Mouse (Mus musculus): Measurements from ENCODE around the gene Ahsg. TPM values are rescaled to one million over a fixed set of nuclear protein-coding genes. Genes with fewer than 3 reads are reported as not detected.

The Ahsg gene
- polyA plus RNA-seq, 1 experiment from 2014 or later = not detected

DNA sequence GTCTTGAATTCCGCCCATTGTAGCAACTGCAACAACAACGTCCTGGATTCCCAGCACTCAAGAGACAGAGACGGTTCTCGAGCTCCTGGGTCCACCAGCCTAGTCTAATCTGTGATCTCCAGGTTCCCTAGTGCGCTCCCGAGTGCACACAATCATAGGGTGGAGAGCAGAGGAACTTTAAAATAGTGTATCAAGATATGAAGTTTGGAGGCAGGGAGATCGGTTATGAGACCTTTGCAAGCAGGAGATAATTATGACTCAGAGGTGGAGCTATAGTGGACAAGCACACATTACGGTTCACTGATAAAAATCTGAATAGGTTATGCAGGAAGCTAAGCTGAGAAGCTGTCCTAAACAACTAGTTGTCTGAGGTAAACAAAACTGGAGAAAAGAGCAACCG, 34.3 kb upstream of the Ahsg start:
- Histone ChIP-seq H3K27me3 (ENCODE audit: control insufficient read depth, insufficient read depth, low read length) (no peaks in the 10 kb centered on the region), H3K36me3 (replicated peaks; ENCODE audit: control insufficient read depth, insufficient read depth, low read depth, low read length) (no peaks in the 10 kb centered on the region), H3K4me3 (ENCODE audit: low read depth, low read length) (peak overlapping the region; percentile 51), H3K4me2 (ENCODE audit: low read depth, low read length) (peak overlapping the region; percentile 55), H3K27ac (replicated peaks; ENCODE audit: low read depth, low read length) (no peak overlapping the region), H3K9ac (replicated peaks; ENCODE audit: low read length) (peak overlapping the region; percentile 58), H3K4me1 (ENCODE audit: control insufficient read depth, insufficient read depth, low read length) (no peaks in the 10 kb centered on the region), H3K9me3 (replicated peaks; ENCODE audit: control insufficient read depth, low read length) (no peaks in the 10 kb centered on the region)
- no peak for ATAC-seq (replicated peaks; ENCODE audit: insufficient number of reproducible peaks, low FRiP score, low TSS enrichment, low read depth)
- 13% methylated on average over 9 of the region's 9 CpGs for WGBS
- DNase-seq (ENCODE audit: low spot score) = no peak

DNA sequence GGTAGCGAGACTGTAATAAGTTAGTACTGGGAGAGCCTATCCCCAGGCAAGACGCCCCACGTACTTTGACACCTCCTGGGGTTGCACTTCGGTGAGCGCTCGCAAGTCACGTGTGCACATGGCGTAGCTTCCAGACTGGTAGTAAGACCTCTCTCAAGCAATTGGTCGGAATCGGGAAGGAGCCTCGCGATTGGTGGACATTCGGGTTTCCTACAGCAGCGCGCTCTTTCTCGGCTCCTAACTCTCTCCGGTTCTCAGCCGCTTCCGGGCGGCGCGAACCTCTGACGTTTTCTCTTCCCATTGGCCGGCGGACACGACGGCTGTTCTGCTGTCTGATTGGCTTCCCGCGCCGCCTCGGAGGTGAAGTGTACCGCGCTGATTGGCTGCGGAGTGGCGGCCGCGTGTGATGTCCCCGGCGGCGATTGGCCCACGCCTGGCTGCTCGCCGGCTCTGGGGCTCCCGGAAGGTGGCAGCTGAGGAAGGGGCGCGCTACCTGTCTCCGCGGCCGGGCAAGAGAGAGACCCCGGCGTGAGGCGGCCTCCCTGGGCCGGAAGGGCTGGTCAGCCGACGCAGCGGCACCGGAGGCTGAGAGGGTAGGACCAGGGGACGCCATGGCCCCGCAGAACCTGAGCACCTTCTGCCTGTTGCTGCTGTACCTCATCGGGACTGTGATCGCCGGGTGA, 33.5 kb upstream of the Ahsg start, which contains the start of the genes Tbccd1 and Dnajb11:
Tbccd1 (minus strand) TSS at position 239 of the 683 bp plus-strand sequence.
Dnajb11 (plus strand) TSS at position 415 of the 683 bp plus-strand sequence.
- peak within 1 kb of the TSS; percentile 94 for H3K4me3 ChIP-seq (ENCODE audit: low read depth, low read length)
- peak within 1 kb of the TSS; percentile 88 for H3K9ac ChIP-seq (replicated peaks; ENCODE audit: low read length)
- no peaks in the 10 kb centered on the region for H3K9me3 ChIP-seq (replicated peaks; ENCODE audit: control insufficient read depth, low read length)
- no peaks in the 10 kb centered on the region for H3K36me3 ChIP-seq (replicated peaks; ENCODE audit: control insufficient read depth, insufficient read depth, low read depth, low read length)
- H3K27ac ChIP-seq (replicated peaks; ENCODE audit: low read depth, low read length) = peak within 1 kb of the TSS; percentile 67
- ATAC-seq (replicated peaks; ENCODE audit: insufficient number of reproducible peaks, low FRiP score, low TSS enrichment, low read depth) = peak; percentile 99
- DNase-seq (ENCODE audit: low spot score) = peak; percentile 99
- peak within 1 kb of the TSS; percentile 62 for H3K4me2 ChIP-seq (ENCODE audit: low read depth, low read length)
- H3K4me1 ChIP-seq (ENCODE audit: control insufficient read depth, insufficient read depth, low read length) = no peaks in the 10 kb centered on the region
- H3K27me3 ChIP-seq (ENCODE audit: control insufficient read depth, insufficient read depth, low read length) = no peaks in the 10 kb centered on the region
- WGBS = under 1% methylated on average over 62 of the region's 62 CpGs

DNA sequence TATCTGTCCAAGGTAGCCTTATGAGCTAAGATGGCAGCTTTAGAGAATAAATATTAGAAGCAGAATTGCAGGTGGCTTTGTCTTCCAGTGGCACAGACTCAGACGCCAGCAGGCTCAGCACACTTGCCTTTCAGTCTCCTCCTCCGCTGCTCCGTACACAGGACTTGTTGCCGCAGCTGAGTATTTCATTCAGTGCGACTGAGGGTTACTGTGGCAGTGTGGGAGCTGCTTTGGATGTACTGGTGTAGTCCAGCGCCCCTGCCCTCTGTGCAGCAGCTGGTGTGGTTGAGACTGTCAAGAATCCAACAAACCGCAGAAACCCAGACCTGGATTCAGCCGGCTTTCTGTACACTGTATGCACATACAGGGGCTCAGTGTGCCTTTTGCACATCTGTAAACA, 18.7 kb upstream of the Ahsg start:
- WGBS = 89% methylated on average over 8 of the region's 8 CpGs
- peaks cover 11% of the 10 kb centered on the region for H3K36me3 ChIP-seq (replicated peaks; ENCODE audit: control insufficient read depth, insufficient read depth, low read depth, low read length)
- no peak for ATAC-seq (replicated peaks; ENCODE audit: insufficient number of reproducible peaks, low FRiP score, low TSS enrichment, low read depth)

DNA sequence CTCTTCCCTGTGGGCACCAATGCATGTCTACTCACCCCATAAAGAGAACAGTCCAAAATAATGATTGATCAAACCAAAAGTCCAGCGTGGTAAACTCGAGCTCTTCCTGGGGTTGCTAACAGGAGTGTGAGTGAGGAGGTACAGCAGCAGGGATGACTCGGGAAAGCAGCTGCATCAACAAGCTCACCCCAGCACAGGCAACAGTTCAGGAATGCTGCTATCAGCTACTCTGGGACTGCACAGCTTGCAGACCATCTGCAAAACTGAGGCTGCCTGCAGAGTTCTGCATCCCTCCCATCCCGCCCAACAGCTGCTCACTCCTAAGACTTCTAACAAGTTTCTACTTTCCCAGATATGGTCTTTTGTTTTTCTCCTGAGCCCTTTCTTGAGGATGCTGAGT, 17.7 kb upstream of the Ahsg start:
- H3K4me3 ChIP-seq (ENCODE audit: low read depth, low read length) = no peak overlapping the region
- H3K36me3 ChIP-seq (replicated peaks; ENCODE audit: control insufficient read depth, insufficient read depth, low read depth, low read length) = peaks cover 8% of the 10 kb centered on the region
- ATAC-seq (replicated peaks; ENCODE audit: insufficient number of reproducible peaks, low FRiP score, low TSS enrichment, low read depth) = no peak
- H3K4me2 ChIP-seq (ENCODE audit: low read depth, low read length) = no peak overlapping the region
- H3K9me3 ChIP-seq (replicated peaks; ENCODE audit: control insufficient read depth, low read length) = no peaks in the 10 kb centered on the region
- no peaks in the 10 kb centered on the region for H3K4me1 ChIP-seq (ENCODE audit: control insufficient read depth, insufficient read depth, low read length)
- WGBS = 84% methylated on average over 4 of the region's 4 CpGs
- H3K27me3 ChIP-seq (ENCODE audit: control insufficient read depth, insufficient read depth, low read length) = no peaks in the 10 kb centered on the region
- no peak overlapping the region for H3K9ac ChIP-seq (replicated peaks; ENCODE audit: low read length)
- no peak for DNase-seq (ENCODE audit: low spot score)
- no peak overlapping the region for H3K27ac ChIP-seq (replicated peaks; ENCODE audit: low read depth, low read length)

More for the DNA sequence above, 18.7 kb upstream of the Ahsg start:
- no peaks in the 10 kb centered on the region for H3K4me1 ChIP-seq (ENCODE audit: control insufficient read depth, insufficient read depth, low read length)
- no peaks in the 10 kb centered on the region for H3K9me3 ChIP-seq (replicated peaks; ENCODE audit: control insufficient read depth, low read length)
- no peak overlapping the region for H3K4me3 ChIP-seq (ENCODE audit: low read depth, low read length)
- H3K9ac ChIP-seq (replicated peaks; ENCODE audit: low read length) = no peak overlapping the region
- no peak overlapping the region for H3K27ac ChIP-seq (replicated peaks; ENCODE audit: low read depth, low read length)
- no peaks in the 10 kb centered on the region for H3K27me3 ChIP-seq (ENCODE audit: control insufficient read depth, insufficient read depth, low read length)
- H3K4me2 ChIP-seq (ENCODE audit: low read depth, low read length) = no peak overlapping the region
- DNase-seq (ENCODE audit: low spot score) = no peak

DNA sequence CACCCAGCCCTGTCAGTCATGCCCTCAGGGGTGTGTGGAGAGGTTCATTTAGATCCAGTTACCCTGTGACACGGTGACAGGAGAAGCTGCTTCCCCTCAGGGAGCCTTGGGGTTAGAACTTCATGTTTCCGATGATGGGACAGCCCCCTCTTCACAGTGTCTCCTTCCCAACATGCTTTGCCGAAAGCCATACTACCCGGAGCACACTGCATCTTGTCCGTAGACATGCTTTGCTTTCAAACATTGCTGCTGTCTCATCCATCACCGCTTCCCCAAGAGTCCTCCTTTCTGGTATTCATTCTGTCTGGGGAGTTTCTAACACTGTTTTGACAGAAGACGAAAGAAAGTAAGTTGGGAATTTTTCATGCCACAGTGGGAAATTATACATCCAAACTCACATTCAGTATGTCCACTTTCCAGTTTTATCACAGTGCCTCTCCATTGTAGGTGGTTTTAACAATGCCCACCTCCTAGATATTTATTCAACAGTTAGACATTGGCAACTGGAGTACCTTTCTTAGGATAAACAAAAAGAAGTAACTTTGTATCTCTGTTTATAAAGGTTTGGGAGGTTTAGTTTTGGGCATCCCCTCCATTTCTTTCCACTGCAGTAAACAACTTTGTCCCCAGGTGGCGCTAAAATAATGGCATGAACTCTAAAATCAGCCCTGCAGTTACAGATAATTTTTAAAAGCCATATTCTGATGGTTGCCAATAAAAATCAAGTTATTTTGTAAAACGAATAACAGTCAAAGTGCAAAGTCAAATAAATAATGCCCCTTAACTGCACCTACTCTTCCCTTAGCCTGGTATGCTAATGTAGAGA, 14.6 kb upstream of the Ahsg start:
- H3K9me3 ChIP-seq (replicated peaks; ENCODE audit: control insufficient read depth, low read length) = no peaks in the 10 kb centered on the region
- H3K36me3 ChIP-seq (replicated peaks; ENCODE audit: control insufficient read depth, insufficient read depth, low read depth, low read length) = peaks cover 2% of the 10 kb centered on the region
- no peak overlapping the region for H3K9ac ChIP-seq (replicated peaks; ENCODE audit: low read length)
- H3K4me3 ChIP-seq (ENCODE audit: low read depth, low read length) = no peak overlapping the region
- ATAC-seq (replicated peaks; ENCODE audit: insufficient number of reproducible peaks, low FRiP score, low TSS enrichment, low read depth) = no peak
- 40% methylated on average over 9 of the region's 9 CpGs for WGBS
- no peaks in the 10 kb centered on the region for H3K4me1 ChIP-seq (ENCODE audit: control insufficient read depth, insufficient read depth, low read length)
- H3K4me2 ChIP-seq (ENCODE audit: low read depth, low read length) = no peak overlapping the region
- H3K27me3 ChIP-seq (ENCODE audit: control insufficient read depth, insufficient read depth, low read length) = no peaks in the 10 kb centered on the region
- no peak overlapping the region for H3K27ac ChIP-seq (replicated peaks; ENCODE audit: low read depth, low read length)
- peak; percentile 70 for DNase-seq (ENCODE audit: low spot score)

DNA sequence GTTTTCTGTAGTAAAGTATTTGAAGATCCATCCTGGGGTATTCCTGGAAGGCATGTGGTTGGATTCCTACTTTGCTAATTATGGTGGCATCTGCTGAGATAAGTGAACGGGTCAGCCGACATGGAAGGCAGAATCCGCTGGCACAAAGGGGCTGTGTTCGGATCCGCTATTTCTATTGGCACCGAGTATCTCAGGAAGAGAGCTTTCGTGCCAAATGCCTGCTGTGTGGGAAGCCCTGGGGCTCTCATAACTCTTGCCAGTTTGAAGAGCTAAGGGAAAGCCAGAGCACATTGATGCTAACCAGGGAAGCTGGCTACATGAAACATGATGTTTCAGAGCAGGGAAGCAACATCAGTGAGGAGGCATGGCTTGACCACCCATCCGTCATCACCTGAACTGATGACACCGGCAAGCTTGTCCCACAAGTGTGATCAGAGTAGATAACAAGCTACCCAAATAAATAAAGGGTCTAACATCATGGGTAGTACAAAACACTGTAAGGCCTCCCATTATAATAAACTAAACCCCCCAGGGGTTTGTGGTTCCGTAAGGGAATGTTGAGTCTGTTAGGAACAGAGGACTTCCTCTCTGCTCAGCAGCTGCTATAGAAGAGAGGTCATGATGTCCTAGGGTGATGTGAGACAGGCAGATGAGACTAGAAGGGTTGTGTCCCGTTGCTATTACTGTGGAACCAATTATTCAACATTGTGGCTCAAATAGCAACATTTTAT, 13.3 kb upstream of the Ahsg start:
- Histone ChIP-seq H3K27me3 (ENCODE audit: control insufficient read depth, insufficient read depth, low read length) (no peaks in the 10 kb centered on the region), H3K4me2 (ENCODE audit: low read depth, low read length) (no peak overlapping the region), H3K9ac (replicated peaks; ENCODE audit: low read length) (no peak overlapping the region), H3K36me3 (replicated peaks; ENCODE audit: control insufficient read depth, insufficient read depth, low read depth, low read length) (no peaks in the 10 kb centered on the region), H3K9me3 (replicated peaks; ENCODE audit: control insufficient read depth, low read length) (no peaks in the 10 kb centered on the region), H3K27ac (replicated peaks; ENCODE audit: low read depth, low read length) (no peak overlapping the region), H3K4me1 (ENCODE audit: control insufficient read depth, insufficient read depth, low read length) (no peaks in the 10 kb centered on the region), H3K4me3 (ENCODE audit: low read depth, low read length) (no peak overlapping the region)
- DNase-seq (ENCODE audit: low spot score) (no peak), ATAC-seq (replicated peaks; ENCODE audit: insufficient number of reproducible peaks, low FRiP score, low TSS enrichment, low read depth) (no peak)
- WGBS = 76% methylated on average over 11 of the region's 11 CpGs

DNA sequence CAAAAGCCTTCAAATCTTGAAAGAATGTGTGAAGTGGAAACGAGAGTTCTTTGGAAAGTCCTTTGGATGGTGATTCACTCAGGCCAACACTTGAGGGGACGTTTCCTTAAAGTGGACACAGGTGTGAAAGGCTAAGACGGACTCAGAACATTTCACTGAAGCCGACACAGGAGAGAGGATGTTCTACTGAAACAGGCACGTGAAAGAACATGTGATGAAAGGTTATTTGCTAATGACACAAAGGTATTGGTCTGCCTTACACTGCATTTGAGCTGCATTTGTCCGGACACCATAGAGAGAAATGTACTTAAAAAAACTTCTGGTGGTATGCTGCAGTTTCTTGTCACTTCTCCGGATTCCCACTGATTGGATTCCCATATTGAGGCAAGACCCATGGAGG, 12.4 kb upstream of the Ahsg start:
- no peaks in the 10 kb centered on the region for H3K4me1 ChIP-seq (ENCODE audit: control insufficient read depth, insufficient read depth, low read length)
- no peak overlapping the region for H3K4me2 ChIP-seq (ENCODE audit: low read depth, low read length)
- DNase-seq (ENCODE audit: low spot score) (no peak), ATAC-seq (replicated peaks; ENCODE audit: insufficient number of reproducible peaks, low FRiP score, low TSS enrichment, low read depth) (no peak)
- H3K9ac ChIP-seq (replicated peaks; ENCODE audit: low read length) = no peak overlapping the region
- H3K36me3 ChIP-seq (replicated peaks; ENCODE audit: control insufficient read depth, insufficient read depth, low read depth, low read length) = no peaks in the 10 kb centered on the region
- H3K9me3 ChIP-seq (replicated peaks; ENCODE audit: control insufficient read depth, low read length) = no peaks in the 10 kb centered on the region
- H3K27me3 ChIP-seq (ENCODE audit: control insufficient read depth, insufficient read depth, low read length) = no peaks in the 10 kb centered on the region
- H3K27ac ChIP-seq (replicated peaks; ENCODE audit: low read depth, low read length) = no peak overlapping the region
- H3K4me3 ChIP-seq (ENCODE audit: low read depth, low read length) = no peak overlapping the region
- WGBS = 78% methylated on average over 7 of the region's 7 CpGs
